13 mouse cellular contexts compared by ENCODE assay signal in the genomic region with DNA sequence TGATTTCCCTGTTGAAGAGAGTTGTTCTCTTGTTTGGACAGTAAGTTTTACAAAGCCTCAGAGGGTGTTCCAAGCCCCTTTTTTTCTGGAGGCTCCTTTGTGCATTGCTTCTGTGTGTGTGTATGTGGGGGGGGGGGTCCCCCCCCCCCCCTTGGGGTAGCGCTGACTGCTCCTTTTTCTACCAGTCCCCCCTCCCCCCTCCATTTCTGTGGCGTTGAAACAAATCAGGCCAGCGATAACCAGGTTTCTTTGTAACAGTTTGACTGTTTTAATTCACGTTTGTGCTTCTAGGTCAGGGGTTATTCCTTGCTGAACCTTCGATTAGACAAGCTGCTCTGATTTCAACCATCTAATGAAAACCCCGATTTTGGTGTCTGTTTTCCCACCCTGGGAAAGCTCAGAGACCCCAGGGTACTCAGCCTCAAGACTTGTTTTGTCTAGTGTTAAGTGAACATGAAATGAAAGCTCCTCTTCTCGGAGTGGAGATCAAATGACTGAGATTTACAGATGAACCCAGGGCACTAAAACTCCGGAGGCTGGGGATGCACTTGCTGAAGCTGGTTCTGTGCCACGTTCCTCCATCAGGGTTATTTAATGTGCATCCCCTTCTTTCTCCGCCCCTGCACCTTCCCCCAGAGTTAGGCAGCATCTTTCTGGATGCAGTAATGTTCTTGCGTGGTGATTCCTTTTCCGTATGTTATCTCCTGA. TPM values are rescaled to one million over a fixed set of nuclear protein-coding genes. Genes with fewer than 3 reads are reported as not detected.
DNase-seq lines count a peak whose midpoint lies in the region; ATAC-seq and TF ChIP-seq lines count a peak whose summit lies in the region.
"Had no signal": no experiment of that assay in that cellular context is flagged by ENCODE, and none has a peak within 500 bp of the region (broad histone marks: within the 10 kb centered on the region; RNA-seq: fewer than 3 reads in every experiment).

No protein-coding gene starts in this region.

- TF ChIP-seq CTCF in heart, adult 2 months (IDR thresholded peaks at IDR 0.05), result no peak

- peak overlapping the region; percentile 79 for H3K27ac ChIP-seq in forebrain, embryonic 11.5 days (ENCODE audit: low read depth, low read length)
- no peak overlapping the region for H3K27ac ChIP-seq in hindbrain, embryonic 16.5 days (ENCODE audit: low read depth, low read length)
- no peak overlapping the region for H3K27ac ChIP-seq in midbrain, embryonic 16.5 days (ENCODE audit: low read length)
- H3K27ac ChIP-seq in heart, adult 2 months, result no peak overlapping the region
- no peak overlapping the region for H3K27ac ChIP-seq in heart, embryonic 11.5 days (ENCODE audit: low read depth, low read length)
- H3K27ac ChIP-seq: heart, embryonic 10.5 days had no signal

- intact Hi-C loops in heart, adult 2 months (cut with DNase I), result no loop called here

- peak overlapping the region; percentile 31 for H3K9ac ChIP-seq in forebrain, embryonic 11.5 days (ENCODE audit: low read length)
- H3K9ac ChIP-seq in hindbrain, embryonic 16.5 days (ENCODE audit: low read depth, low read length), result no peak overlapping the region
- H3K9ac ChIP-seq in midbrain, embryonic 16.5 days (ENCODE audit: low read depth, low read length), result no peak overlapping the region
- no peak overlapping the region for H3K9ac ChIP-seq in heart, adult 2 months (ENCODE audit: low read depth, low read length)
- no peak overlapping the region for H3K9ac ChIP-seq in heart, embryonic 11.5 days (ENCODE audit: low read depth, low read length)

- H3K36me3 ChIP-seq in forebrain, embryonic 11.5 days (ENCODE audit: control insufficient read depth, insufficient read depth, low read length), result no peaks in the 10 kb centered on the region
- H3K36me3 ChIP-seq in hindbrain, embryonic 16.5 days (ENCODE audit: control insufficient read depth, insufficient read depth, low read length), result no peaks in the 10 kb centered on the region
- H3K36me3 ChIP-seq in midbrain, embryonic 16.5 days (ENCODE audit: control insufficient read depth, insufficient read depth, low read length), result no peaks in the 10 kb centered on the region
- H3K36me3 ChIP-seq in heart, adult 2 months (ENCODE audit: control insufficient read depth, insufficient read depth, low read length), result peaks cover 5% of the 10 kb centered on the region; the same call in 1 of the 2 replicates
- 0 out of 2 replicates have a peak, but pooled peaks cover 2% of the 10 kb centered on the region for H3K36me3 ChIP-seq in heart, embryonic 11.5 days (ENCODE audit: control insufficient read depth, insufficient read depth, low read length)

- ATAC-seq in forebrain, embryonic 11.5 days (replicated peaks; ENCODE audit: low FRiP score), result peak; percentile 66
- ATAC-seq in hindbrain, embryonic 16.5 days, result peak; percentile 30; the same call in 1 of the 2 replicates
- ATAC-seq in midbrain, embryonic 16.5 days, result no peak
- no peak for ATAC-seq in heart, embryonic 11.5 days (replicated peaks; ENCODE audit: insufficient number of reproducible peaks, low FRiP score, low TSS enrichment)

- TF ChIP-seq EP300 in heart, adult 2 months (IDR thresholded peaks at IDR 0.05; ENCODE audit: insufficient read depth, low read depth, low read length), result no peak

- DNase-seq in embryo, embryonic 11 days, result peak; percentile 55
- peak; percentile 61 for DNase-seq in forebrain, embryonic 11.5 days (ENCODE audit: low spot score)
- no peak for DNase-seq in heart, adult 2 months
- no peak for DNase-seq in adrenal gland, postnatal 25 days
- no peak for DNase-seq in kidney, postnatal 10 days
- DNase-seq: adrenal gland, postnatal 36 days; cerebellum, adult 9-11 months; lung, adult 18-20 months had no signal

- no peak overlapping the region for H3K4me3 ChIP-seq in forebrain, embryonic 11.5 days (ENCODE audit: low read depth, low read length)
- H3K4me3 ChIP-seq in hindbrain, embryonic 16.5 days (ENCODE audit: low read length), result no peak overlapping the region
- no peak overlapping the region for H3K4me3 ChIP-seq in midbrain, embryonic 16.5 days (ENCODE audit: low read depth, low read length)
- H3K4me3 ChIP-seq in heart, adult 2 months, result no peak overlapping the region
- H3K4me3 ChIP-seq in heart, embryonic 11.5 days (ENCODE audit: low read depth, low read length), result no peak overlapping the region
- H3K4me3 ChIP-seq: heart, embryonic 10.5 days had no signal

- H3K4me2 ChIP-seq in forebrain, embryonic 11.5 days (ENCODE audit: low read depth, low read length, severe bottlenecking), result peak overlapping the region; percentile 24
- peak overlapping the region; percentile 14 for H3K4me2 ChIP-seq in hindbrain, embryonic 16.5 days (ENCODE audit: low read length)
- peak overlapping the region; percentile 15 for H3K4me2 ChIP-seq in midbrain, embryonic 16.5 days (ENCODE audit: low read length)
- no peak overlapping the region for H3K4me2 ChIP-seq in heart, embryonic 11.5 days

- no peak for TF ChIP-seq POLR2A in heart, adult 2 months (IDR thresholded peaks at IDR 0.05; ENCODE audit: insufficient read depth, low read depth, low read length)

- peaks cover 13% of the 10 kb centered on the region; the same call in 1 of the 2 replicates for H3K4me1 ChIP-seq in forebrain, embryonic 11.5 days (replicated peaks; ENCODE audit: control insufficient read depth, insufficient read depth, low read length)
- peaks cover 10% of the 10 kb centered on the region for H3K4me1 ChIP-seq in hindbrain, embryonic 16.5 days (ENCODE audit: control insufficient read depth, insufficient read depth, low read depth, low read length)
- peaks cover 10% of the 10 kb centered on the region for H3K4me1 ChIP-seq in midbrain, embryonic 16.5 days (ENCODE audit: control insufficient read depth, insufficient read depth, low read length)
- H3K4me1 ChIP-seq in heart, adult 2 months (ENCODE audit: control insufficient read depth, insufficient read depth, low read length), result peaks cover 1% of the 10 kb centered on the region
- H3K4me1 ChIP-seq in heart, embryonic 11.5 days (ENCODE audit: control insufficient read depth, insufficient read depth, low read length), result peaks cover 17% of the 10 kb centered on the region

- WGBS in forebrain, embryonic 11.5 days, result 14% methylated on average over 12 of the region's 12 CpGs
- WGBS in hindbrain, embryonic 16.5 days, result 20% methylated on average over 12 of the region's 12 CpGs
- WGBS in midbrain, embryonic 16.5 days, result 17% methylated on average over 12 of the region's 12 CpGs
- WGBS in heart, adult 2 months, result 66% methylated on average over 12 of the region's 12 CpGs
- WGBS in heart, embryonic 11.5 days (ENCODE audit: insufficient replicate concordance), result 40% methylated on average over 12 of the region's 12 CpGs

- H3K79me2 ChIP-seq in heart, adult 2 months (replicated peaks; ENCODE audit: control insufficient read depth, insufficient read depth, low read length), result no peaks in the 10 kb centered on the region

- no peaks in the 10 kb centered on the region for H3K27me3 ChIP-seq in forebrain, embryonic 11.5 days (ENCODE audit: control insufficient read depth, insufficient read depth, low read length)
- H3K27me3 ChIP-seq in hindbrain, embryonic 16.5 days (replicated peaks; ENCODE audit: control insufficient read depth, insufficient read depth, low read length), result no peaks in the 10 kb centered on the region
- H3K27me3 ChIP-seq in midbrain, embryonic 16.5 days (ENCODE audit: control insufficient read depth, insufficient read depth, low read depth, low read length), result no peaks in the 10 kb centered on the region
- H3K27me3 ChIP-seq in heart, adult 2 months (ENCODE audit: control insufficient read depth, insufficient read depth, low read length), result no peaks in the 10 kb centered on the region
- no peaks in the 10 kb centered on the region for H3K27me3 ChIP-seq in heart, embryonic 11.5 days (ENCODE audit: control insufficient read depth, insufficient read depth, low read length)
- H3K27me3 ChIP-seq: CH12.LX had no signal

- no peaks in the 10 kb centered on the region for H3K9me3 ChIP-seq in forebrain, embryonic 11.5 days (ENCODE audit: control insufficient read depth, low read length)
- no peaks in the 10 kb centered on the region for H3K9me3 ChIP-seq in hindbrain, embryonic 16.5 days (ENCODE audit: control insufficient read depth, low read length)
- no peaks in the 10 kb centered on the region for H3K9me3 ChIP-seq in midbrain, embryonic 16.5 days (replicated peaks; ENCODE audit: control insufficient read depth, low read length, poor library complexity, severe bottlenecking)
- H3K9me3 ChIP-seq in heart, embryonic 11.5 days (replicated peaks; ENCODE audit: control insufficient read depth, low read length), result no peaks in the 10 kb centered on the region; the same call in 1 of the 2 replicates
- H3K9me3 ChIP-seq: heart, embryonic 10.5 days had no signal

RNA-seq across cellular contexts. Expression of a gene that starts 56.5 kb away (rescaled TPM):
- polyA plus RNA-seq in forebrain, embryonic 11.5 days (2014; fragmentation: Nextera tagmentation; extraction: Ambion mirVana), result 117 and 127 TPM in 2 replicates
- polyA plus RNA-seq in hindbrain, embryonic 16.5 days (2015; fragmentation: Nextera tagmentation; extraction: Ambion mirVana), result 41.3 and 42.6 TPM in 2 replicates
- 41.4 and 51.6 TPM in 2 replicates for polyA plus RNA-seq in midbrain, embryonic 16.5 days (2015; fragmentation: Nextera tagmentation; extraction: Ambion mirVana)
- 10 to 100 TPM; 33.1 to 33.6 TPM for total RNA-seq in heart, adult 2 months (2021)
- polyA plus RNA-seq in heart, adult 2 months (2012; rRNA removed), result 21.7 and 30.3 TPM in 2 replicates
- 45.2 and 64.1 TPM in 2 replicates for polyA plus RNA-seq in heart, embryonic 11.5 days (2014; fragmentation: Nextera tagmentation; extraction: Ambion mirVana)
- 47.9 and 67.7 TPM in 2 replicates for total RNA-seq in adrenal gland, postnatal 25 days (2021)

Comparison
In these comparisons a context has a peak if more than half of its experiments do, and no peak if none do; other contexts are left out.
1. DNase-seq: peak in embryo, embryonic 11 days (single experiment) and forebrain, embryonic 11.5 days (single experiment); none in heart, adult 2 months (0 of 2), adrenal gland, postnatal 25 days (single experiment) and kidney, postnatal 10 days (single experiment).
2. ATAC-seq: peak in forebrain, embryonic 11.5 days (single experiment) and hindbrain, embryonic 16.5 days (single experiment); none in midbrain, embryonic 16.5 days (single experiment) and heart, embryonic 11.5 days (single experiment).